Mouse (Mus musculus): Measurements from ENCODE around the gene Magi1.

The Magi1 gene

GRCm38 (mm10) chr6:94158119-94158848 lies 125.4 kb downstream of the Magi1 start:
- no peak for DNase-seq (ENCODE audit: low spot score)

GRCm38 (mm10) chr6:94155996-94156395 lies 127.7 kb downstream of the Magi1 start:
- no peak for DNase-seq (ENCODE audit: low spot score)

GRCm38 (mm10) chr6:94154854-94155601 lies 128.7 kb downstream of the Magi1 start:
- no peak for DNase-seq (ENCODE audit: low spot score)

- DNase-seq (ENCODE audit: low spot score): peak; percentile 52
Observed at GRCm38 (mm10) chr6:94152881-94153280, 130.8 kb downstream of the Magi1 start.

GRCm38 (mm10) chr6:94150876-94151275 lies 132.8 kb downstream of the Magi1 start:
- no peak for DNase-seq (ENCODE audit: low spot score)

GRCm38 (mm10) chr6:94149800-94150199 lies 133.9 kb downstream of the Magi1 start:
- DNase-seq (ENCODE audit: low spot score): no peak

GRCm38 (mm10) chr6:94146206-94146493 lies 137.6 kb downstream of the Magi1 start:
- DNase-seq (ENCODE audit: low spot score): no peak

GRCm38 (mm10) chr6:94145430-94146205 lies 138.1 kb downstream of the Magi1 start:
- peak; percentile 42 for DNase-seq (ENCODE audit: low spot score)

- DNase-seq (ENCODE audit: low spot score): peak; percentile 41
Observed at GRCm38 (mm10) chr6:94142493-94142892, 141.2 kb downstream of the Magi1 start.

GRCm38 (mm10) chr6:94141496-94141895 lies 142.2 kb downstream of the Magi1 start:
- peak; percentile 44 for DNase-seq (ENCODE audit: low spot score)

- peak; percentile 72 for DNase-seq (ENCODE audit: low spot score)
Observed at GRCm38 (mm10) chr6:94139952-94140414, 143.7 kb downstream of the Magi1 start.

- DNase-seq (ENCODE audit: low spot score): no peak
Observed at GRCm38 (mm10) chr6:94136693-94137092, 147.0 kb downstream of the Magi1 start.

- no peak for DNase-seq (ENCODE audit: low spot score)
Observed at GRCm38 (mm10) chr6:94134159-94134558, 149.6 kb downstream of the Magi1 start.

- no peak for DNase-seq (ENCODE audit: low spot score)
Observed at GRCm38 (mm10) chr6:94131999-94132398, 151.7 kb downstream of the Magi1 start.

- no peak for DNase-seq (ENCODE audit: low spot score)
Observed at GRCm38 (mm10) chr6:94130389-94130788, 153.3 kb downstream of the Magi1 start.

GRCm38 (mm10) chr6:94126763-94127162 lies 157.0 kb downstream of the Magi1 start:
- no peak for DNase-seq (ENCODE audit: low spot score)

GRCm38 (mm10) chr6:94125144-94125543 lies 158.6 kb downstream of the Magi1 start:
- no peak for DNase-seq (ENCODE audit: low spot score)

GRCm38 (mm10) chr6:94124279-94124678 lies 159.4 kb downstream of the Magi1 start:
- DNase-seq (ENCODE audit: low spot score): no peak

- DNase-seq (ENCODE audit: low spot score): no peak
Observed at GRCm38 (mm10) chr6:94122566-94123150, 161.1 kb downstream of the Magi1 start.

GRCm38 (mm10) chr6:94121488-94121887 lies 162.2 kb downstream of the Magi1 start:
- DNase-seq (ENCODE audit: low spot score): no peak

GRCm38 (mm10) chr6:94116434-94117432 lies 167.0 kb downstream of the Magi1 start:
- no peak for DNase-seq (ENCODE audit: low spot score)

Data from adipocyte (in vitro differentiated cells).